Mouse (Mus musculus) testis, adult 2 months (tissue): ENCODE measurements around the gene Zdhhc12. TPM values are rescaled to one million over a fixed set of nuclear protein-coding genes. Genes with fewer than 3 reads are reported as not detected.
A peak's percentile ranks its signal among the peaks of the same experiment; 100 is the strongest.
"Not testable (repeated sequence)": the region's sequence is repeated elsewhere in the genome, so short reads cannot be mapped to it uniquely, and the experiment has no call there.

Experiments
- H3K27ac ChIP-seq: fragments of 200-500 bp; 2 replicates; pipeline ENCODE4 v1.5.1; 2012; ENCODE audit warnings: low read depth, low read length; ENCODE audit not compliant: control insufficient read depth, insufficient read depth
- H3K27me3 ChIP-seq: fragments of 200-500 bp; 2 replicates; pipeline ENCODE4 v1.6.1; 2012; ENCODE audit warnings: mild to moderate bottlenecking, low read length, moderate library complexity; ENCODE audit not compliant: control insufficient read depth, insufficient read depth
- H3K36me3 ChIP-seq: fragments of 200-500 bp; 2 replicates; pipeline ENCODE4 v1.6.1; 2012; ENCODE audit warnings: mild to moderate bottlenecking, low read length; ENCODE audit not compliant: control insufficient read depth, insufficient read depth
- H3K4me1 ChIP-seq: fragments of 200-500 bp; 2 replicates; pipeline ENCODE4 v1.6.1; 2012; ENCODE audit warnings: low read length; ENCODE audit not compliant: control insufficient read depth, insufficient read depth
- H3K4me3 ChIP-seq: fragments of 200-500 bp; 2 replicates; pipeline ENCODE4 v1.5.1; 2012; ENCODE audit warnings: low read depth, mild to moderate bottlenecking, low read length, moderate library complexity, mixed read lengths; ENCODE audit not compliant: control insufficient read depth
- CTCF ChIP-seq: fragments of 200-500 bp; IDR thresholded peaks from 2 replicates; pipeline ENCODE4 v1.5.1; 2012; ENCODE audit warnings: low read depth, mild to moderate bottlenecking, inconsistent platforms, low read length, moderate library complexity; ENCODE audit not compliant: control insufficient read depth, insufficient read depth, insufficient replicate concordance
- POLR2A ChIP-seq: fragments of 200-500 bp; IDR thresholded peaks from 2 replicates; pipeline ENCODE4 v1.6.1; 2012; ENCODE audit warnings: low read depth, mild to moderate bottlenecking, inconsistent platforms, low read length, moderate library complexity; ENCODE audit not compliant: control insufficient read depth
- polyA plus RNA-seq: library from polyadenylated mRNA; depleted of rRNA; stranded (reverse); fragments of >200 nt; gene quantifications from 2 replicates; pipeline ENCODE4 v1.2.3, GENCODE M21; 2012; rRNA removed

The Zdhhc12 gene
- 156 and 170 TPM in 2 replicates for polyA plus RNA-seq

- TF ChIP-seq POLR2A, result peak; percentile 34; the same call in 1 of the 2 replicates
- no peak for TF ChIP-seq CTCF
- Histone ChIP-seq H3K4me3 (peak within 1 kb of the TSS; percentile 81), H3K27me3 (no peaks in the 10 kb centered on the region), H3K36me3 (no peaks in the 10 kb centered on the region), H3K4me1 (peaks cover 11% of the 10 kb centered on the region), H3K27ac (peak within 1 kb of the TSS; percentile 21)
These were observed at the start of gene Zdhhc12 for GRCm38 (mm10) chr2:30093471-30094207. Gene Zdhhc12, minus strand, starts transcription at chr2:30093648.

GRCm38 (mm10) chr2:30140021-30140420 lies 46.6 kb upstream of the Zdhhc12 start:
- H3K36me3 ChIP-seq, H3K27ac ChIP-seq, H3K4me3 ChIP-seq, H3K4me1 ChIP-seq, H3K27me3 ChIP-seq: not testable (repeated sequence)

- H3K36me3 ChIP-seq, result peaks cover 6% of the 10 kb centered on the region
These were observed 43.0 kb upstream of the Zdhhc12 start for GRCm38 (mm10) chr2:30136458-30136857.

GRCm38 (mm10) chr2:30134928-30135620 lies 41.6 kb upstream of the Zdhhc12 start:
- Histone ChIP-seq H3K4me1 (peaks cover 10% of the 10 kb centered on the region), H3K4me3 (no peak overlapping the region), H3K27ac (no peak overlapping the region), H3K27me3 (no peaks in the 10 kb centered on the region), H3K36me3 (peaks cover 2% of the 10 kb centered on the region)
- no peak for TF ChIP-seq CTCF
- TF ChIP-seq POLR2A, result no peak

More at GRCm38 (mm10) chr2:30136458-30136857, 43.0 kb upstream of the Zdhhc12 start:
- H3K27me3 ChIP-seq, result no peaks in the 10 kb centered on the region
- H3K4me1 ChIP-seq, result peaks cover 10% of the 10 kb centered on the region
- H3K27ac ChIP-seq, result no peak overlapping the region
- no peak for TF ChIP-seq POLR2A
- TF ChIP-seq CTCF, result no peak
- H3K4me3 ChIP-seq, result no peak overlapping the region

- Histone ChIP-seq H3K27ac (no peak overlapping the region), H3K36me3 (peaks cover 2% of the 10 kb centered on the region; the same call in 1 of the 2 replicates), H3K27me3 (no peaks in the 10 kb centered on the region), H3K4me1 (peaks cover 10% of the 10 kb centered on the region), H3K4me3 (peak overlapping the region; percentile 99)
- TF ChIP-seq CTCF, result no peak
- TF ChIP-seq POLR2A, result no peak
These were observed 40.9 kb upstream of the Zdhhc12 start for GRCm38 (mm10) chr2:30134378-30134711.

- TF ChIP-seq POLR2A (peak; percentile 100), CTCF (no peak)
- Histone ChIP-seq H3K4me3 (peak within 1 kb of the TSS; percentile 99), H3K27me3 (no peaks in the 10 kb centered on the region), H3K36me3 (peaks cover 2% of the 10 kb centered on the region; the same call in 1 of the 2 replicates), H3K27ac (peak within 1 kb of the TSS; percentile 99), H3K4me1 (peaks cover 10% of the 10 kb centered on the region)
These were observed 40.3 kb upstream of the Zdhhc12 start, which contains the start of gene Tbc1d13 for GRCm38 (mm10) chr2:30133613-30134377. Gene Tbc1d13, plus strand, starts transcription at chr2:30133746.

- Histone ChIP-seq H3K27me3 (no peaks in the 10 kb centered on the region), H3K4me1 (peaks cover 10% of the 10 kb centered on the region), H3K27ac (peak overlapping the region; percentile 99), H3K36me3 (peaks cover 2% of the 10 kb centered on the region; the same call in 1 of the 2 replicates), H3K4me3 (peak overlapping the region; percentile 99)
- no peak for TF ChIP-seq CTCF
- TF ChIP-seq POLR2A, result no peak
These were observed 39.6 kb upstream of the Zdhhc12 start for GRCm38 (mm10) chr2:30132801-30133612.

- not testable (repeated sequence) for H3K4me3 ChIP-seq, H3K27ac ChIP-seq
These were observed 37.8 kb upstream of the Zdhhc12 start for GRCm38 (mm10) chr2:30131240-30131639.

More at GRCm38 (mm10) chr2:30131240-30131639, 37.8 kb upstream of the Zdhhc12 start:
- H3K27me3 ChIP-seq, H3K36me3 ChIP-seq: not testable (repeated sequence)
- peaks cover 10% of the 10 kb centered on the region for H3K4me1 ChIP-seq
